Mouse (Mus musculus): ENCODE data around the gene Galk2. TPM values are rescaled to one million over a fixed set of nuclear protein-coding genes. Genes with fewer than 3 reads are reported as not detected.

Gene Galk2
- total RNA-seq, 2 experiments from 2014 or later = 3.1 to 3.2 TPM

GRCm38 (mm10) chr2:125941111-125941785 is 82.3 kb downstream of the Galk2 start:
- DNase-seq (ENCODE audit: low spot score) = no peak

- DNase-seq (ENCODE audit: low spot score) = peak; percentile 34
Observed at GRCm38 (mm10) chr2:125943301-125943700, 84.4 kb downstream of the Galk2 start.

GRCm38 (mm10) chr2:125948195-125948594 is 89.3 kb downstream of the Galk2 start:
- DNase-seq (ENCODE audit: low spot score) = no peak

- DNase-seq (ENCODE audit: low spot score) = no peak
Observed at GRCm38 (mm10) chr2:125968811-125969210, 109.9 kb downstream of the Galk2 start.

GRCm38 (mm10) chr2:125973207-125973606 is 114.3 kb downstream of the Galk2 start:
- peak; percentile 17 for DNase-seq (ENCODE audit: low spot score)

- DNase-seq (ENCODE audit: low spot score) = no peak
Observed at GRCm38 (mm10) chr2:125975206-125975605, 116.3 kb downstream of the Galk2 start.

- DNase-seq (ENCODE audit: low spot score) = peak; percentile 48
Observed at GRCm38 (mm10) chr2:125975808-125976345, 117.0 kb downstream of the Galk2 start.

- no peak for DNase-seq (ENCODE audit: low spot score)
Observed at GRCm38 (mm10) chr2:126002291-126002690, 143.4 kb downstream of the Galk2 start.

GRCm38 (mm10) chr2:126006088-126006487 is 147.2 kb downstream of the Galk2 start:
- DNase-seq (ENCODE audit: low spot score) = peak; percentile 55

- DNase-seq (ENCODE audit: low spot score) = no peak
Observed at GRCm38 (mm10) chr2:126006742-126007141, 147.8 kb downstream of the Galk2 start.

GRCm38 (mm10) chr2:126014989-126015710 is 156.2 kb downstream of the Galk2 start:
- no peak for DNase-seq (ENCODE audit: low spot score)

GRCm38 (mm10) chr2:126015763-126016473 is 157.0 kb downstream of the Galk2 start:
- DNase-seq (ENCODE audit: low spot score) = no peak

- no peak for DNase-seq (ENCODE audit: low spot score)
Observed at GRCm38 (mm10) chr2:126031186-126031900, 172.4 kb downstream of the Galk2 start.

- DNase-seq (ENCODE audit: low spot score) = no peak
Observed at GRCm38 (mm10) chr2:126033114-126033972, 174.4 kb downstream of the Galk2 start.

Other genes with a start within 250 kb of the Galk2 start
- gene Cep152, start 234.0 kb upstream of the Galk2 start, total RNA-seq (2021) = under 1 TPM; 0.83 to 0.91 TPM
- gene Eid1, start 186.0 kb upstream of the Galk2 start, total RNA-seq (2021) = 10 to 100 TPM; 19.1 to 23.3 TPM
- 1 to 10 TPM in 1 of 2 experiments, under 1 TPM in 1; 0.71 to 1.0 TPM for gene Shc4, start 135.0 kb upstream of the Galk2 start, total RNA-seq (2021)
- gene Secisbp2l, start 76.2 kb upstream of the Galk2 start, total RNA-seq (2021) = 10 to 100 TPM; 15.0 to 17.0 TPM
- 100 to 1,000 TPM; 104 to 105 TPM for gene Cops2, start within 50 bp of the Galk2 start, total RNA-seq (2021)
- gene Fgf7, start 175.5 kb downstream of the Galk2 start, total RNA-seq (2021) = 1 to 10 TPM; 2.0 to 5.3 TPM

All from gastrocnemius, adult 18-20 months (tissue).